Mouse (Mus musculus) cortical plate, adult 2 months (tissue): Measurements from ENCODE around the gene Pias4.

Experiments
- CTCF ChIP-seq: fragments of 200-500 bp; IDR thresholded peaks from 2 replicates; pipeline ENCODE4 v1.5.1; 2011; ENCODE audit warnings: mild to moderate bottlenecking, control low read depth, low read length; ENCODE audit not compliant: insufficient read depth; ENCODE audit errors: extremely low read depth
- POLR2A ChIP-seq: fragments of 200-500 bp; IDR thresholded peaks from 2 replicates; pipeline ENCODE4 v1.6.1; 2011; ENCODE audit warnings: mild to moderate bottlenecking, low read length, control low read depth; ENCODE audit not compliant: insufficient read depth; ENCODE audit errors: extremely low read depth

DNA sequence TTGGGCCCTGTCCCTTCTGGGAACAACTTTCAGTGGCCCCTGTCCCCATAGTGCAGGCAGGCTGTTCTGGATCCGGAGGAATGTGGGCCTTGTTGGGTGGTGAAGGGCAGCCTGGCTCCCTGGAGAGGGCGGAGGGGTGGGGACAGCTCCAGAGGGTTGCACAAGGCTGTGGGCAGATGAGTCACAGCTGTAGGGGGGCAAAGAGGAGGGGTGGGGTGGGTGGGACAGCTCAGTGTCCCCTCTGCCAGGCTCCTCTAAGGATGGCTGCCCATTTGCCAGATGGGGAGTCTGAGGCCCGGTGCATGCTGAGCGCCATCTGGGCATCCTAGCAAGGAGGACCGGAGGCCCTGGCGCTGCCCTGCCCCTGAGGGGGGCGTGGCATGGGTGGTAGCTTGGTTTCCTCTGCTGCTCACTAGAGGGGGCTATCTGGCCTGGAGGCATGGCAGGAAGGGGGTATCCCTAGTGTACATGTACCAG, 24.5 kb downstream of the Pias4 start:
- TF ChIP-seq CTCF = no peak
- no peak for TF ChIP-seq POLR2A
